ENCODE assay signal across 8 mouse cellular contexts in genomic region chr2:181864536-181864860, GRCm38 (mm10). TPM values are rescaled to one million over a fixed set of nuclear protein-coding genes. Genes with fewer than 3 reads are reported as not detected.
A peak's percentile ranks its signal among the peaks of the same experiment; 100 is the strongest.
DNase-seq lines count a peak whose midpoint lies in the region; ATAC-seq and TF ChIP-seq lines count a peak whose summit lies in the region.

No protein-coding gene starts in this region.

- no peak for TF ChIP-seq POLR2A in spleen, adult 2 months (IDR thresholded peaks at IDR 0.05; ENCODE audit: low read depth, low read length)

- no peaks in the 10 kb centered on the region for H3K27me3 ChIP-seq in spleen, adult 2 months (ENCODE audit: control insufficient read depth, insufficient read depth, low read length)
- H3K27me3 ChIP-seq in limb, embryonic 15.5 days = no peaks in the 10 kb centered on the region
- H3K27me3 ChIP-seq in stomach, postnatal 0 days (ENCODE audit: control insufficient read depth, insufficient read depth, low read length) = no peaks in the 10 kb centered on the region

- H3K4me2 ChIP-seq in limb, embryonic 15.5 days = peak overlapping the region; percentile 70
- H3K4me2 ChIP-seq in stomach, postnatal 0 days (replicated peaks; ENCODE audit: low read depth) = peak overlapping the region; percentile 85

- peak overlapping the region; percentile 81 for H3K4me3 ChIP-seq in spleen, adult 2 months (ENCODE audit: extremely low read depth, insufficient read depth, insufficient read length)
- peak overlapping the region; percentile 82 for H3K4me3 ChIP-seq in limb, embryonic 15.5 days
- peak overlapping the region; percentile 66 for H3K4me3 ChIP-seq in stomach, postnatal 0 days (ENCODE audit: low read depth, low read length)

- no peaks in the 10 kb centered on the region for H3K9me3 ChIP-seq in limb, embryonic 15.5 days
- no peaks in the 10 kb centered on the region for H3K9me3 ChIP-seq in stomach, postnatal 0 days (ENCODE audit: control insufficient read depth, low read length)

- H3K36me3 ChIP-seq in spleen, adult 2 months (ENCODE audit: control insufficient read depth, insufficient read depth, low read length) = peaks cover 6% of the 10 kb centered on the region
- H3K36me3 ChIP-seq in limb, embryonic 15.5 days = peaks cover 12% of the 10 kb centered on the region
- H3K36me3 ChIP-seq in stomach, postnatal 0 days (ENCODE audit: control insufficient read depth, insufficient read depth, low read length) = no peaks in the 10 kb centered on the region

- TF ChIP-seq EP300 in stomach, postnatal 0 days (optimal IDR thresholded peaks at IDR 0.05) = no peak

- TF ChIP-seq CTCF in spleen, adult 2 months (IDR thresholded peaks at IDR 0.05; ENCODE audit: extremely low read depth, insufficient read depth, insufficient read length, insufficient replicate concordance) = no peak
- TF ChIP-seq CTCF in stomach, postnatal 0 days (IDR thresholded peaks at IDR 0.05; ENCODE audit: low read depth) = no peak

- DNase-seq in cerebellum, adult 8-10 months = no peak
- DNase-seq in spleen, adult 2 months (ENCODE audit: low read depth in 1 of 2, low spot score in 2 of 2) = no peak
- DNase-seq in spleen, adult 18-20 months = no peak
- no peak for DNase-seq in stomach, postnatal 0 days (ENCODE audit: low spot score)
- no peak for DNase-seq in adrenal gland, adult 18-20 months (ENCODE audit: low spot score in 2 of 2)
- DNase-seq in cerebellum, adult 11 months = no peak

- H3K27ac ChIP-seq in spleen, adult 2 months (ENCODE audit: insufficient read depth, low read length) = peak overlapping the region; percentile 37
- H3K27ac ChIP-seq in limb, embryonic 15.5 days = peak overlapping the region; percentile 84
- H3K27ac ChIP-seq in stomach, postnatal 0 days (replicated peaks) = peak overlapping the region; percentile 71

- peaks cover 2% of the 10 kb centered on the region; the same call in 1 of the 2 replicates for H3K4me1 ChIP-seq in spleen, adult 2 months (ENCODE audit: control insufficient read depth, insufficient read depth, insufficient read length)
- peaks cover 14% of the 10 kb centered on the region for H3K4me1 ChIP-seq in limb, embryonic 15.5 days
- 0 out of 2 replicates have a peak, but pooled peaks cover 2% of the 10 kb centered on the region for H3K4me1 ChIP-seq in stomach, postnatal 0 days (replicated peaks; ENCODE audit: control insufficient read depth, insufficient read depth)

- peak; percentile 17; the same call in 1 of the 2 replicates for ATAC-seq in cerebellum, adult (ENCODE audit: insufficient number of reproducible peaks, low FRiP score, low TSS enrichment)
- ATAC-seq in limb, embryonic 15.5 days (ENCODE audit: insufficient number of reproducible peaks, low FRiP score, low TSS enrichment, low read depth) = peak; percentile 11
- ATAC-seq in stomach, postnatal 0 days (ENCODE audit: low FRiP score, low TSS enrichment) = peak; percentile 2; the same call in 1 of the 2 replicates

- under 1% methylated on average over 22 of the region's 22 CpGs for whole genome bisulfite sequencing in spleen, adult 2 months
- WGBS in limb, embryonic 15.5 days = under 1% methylated on average over 22 of the region's 22 CpGs
- under 1% methylated on average over 22 of the region's 22 CpGs for WGBS in stomach, postnatal 0 days

- peak overlapping the region; percentile 65 for H3K9ac ChIP-seq in limb, embryonic 15.5 days
- H3K9ac ChIP-seq in stomach, postnatal 0 days (ENCODE audit: low read length) = peak overlapping the region; percentile 77

RNA-seq across cellular contexts. Expression of gene Polr3k, which starts 0.4 kb away (rescaled TPM):
- 2.8 and 3.2 TPM in 2 replicates for polyA plus RNA-seq in spleen, adult 2 months (2012; rRNA removed)
- 59.5 and 67.0 TPM in 2 replicates for polyA plus RNA-seq in limb, embryonic 15.5 days (2015; fragmentation: Nextera tagmentation; extraction: Ambion mirVana)
- 50.9 and 52.5 TPM in 2 replicates for polyA plus RNA-seq in stomach, postnatal 0 days (2015; fragmentation: Nextera tagmentation; extraction: Ambion mirVana)
- 10 to 100 TPM; 14.2 to 17.3 TPM for total RNA-seq in adrenal gland, adult 18-20 months (2021)

RNA-seq across cellular contexts. Expression of gene Pcmtd2, which starts 26.8 kb away (rescaled TPM):
- polyA plus RNA-seq in spleen, adult 2 months (2012; rRNA removed) = 18.6 and 21.9 TPM in 2 replicates
- 30.5 and 32.9 TPM in 2 replicates for polyA plus RNA-seq in limb, embryonic 15.5 days (2015; fragmentation: Nextera tagmentation; extraction: Ambion mirVana)
- 16.4 and 18.6 TPM in 2 replicates for polyA plus RNA-seq in stomach, postnatal 0 days (2015; fragmentation: Nextera tagmentation; extraction: Ambion mirVana)
- total RNA-seq in adrenal gland, adult 18-20 months (2021) = 10 to 100 TPM; 42.6 to 50.7 TPM

Comparison
In these comparisons a context has a peak if more than half of its experiments do, and no peak if none do; other contexts are left out.
1. RNA of gene Polr3k, which starts 0.4 kb away (polyA plus RNA-seq): 59.5 to 67.0 TPM in limb, embryonic 15.5 days and 50.9 to 52.5 TPM in stomach, postnatal 0 days; 2.8 to 3.2 TPM in spleen, adult 2 months; every median in the first group is over 10 times any median in the second.
2. Peak in every context shown above with its lines, with median percentiles within 50 percentile points of each other: ATAC-seq, H3K27ac ChIP-seq and H3K4me3 ChIP-seq.